Mouse (Mus musculus): ENCODE data around the gene Casz1. TPM values are rescaled to one million over a fixed set of nuclear protein-coding genes. Genes with fewer than 3 reads are reported as not detected.

Gene Casz1
- polyA plus RNA-seq (2016; fragmentation: Nextera tagmentation; extraction: Ambion mirVana): 2.9 and 6.3 TPM in 2 replicates

- H3K4me1 ChIP-seq: peaks cover 75% of the 10 kb centered on the region
- H3K36me3 ChIP-seq: no peaks in the 10 kb centered on the region
- no peaks in the 10 kb centered on the region for H3K9me3 ChIP-seq (replicated peaks)
- peak; percentile 94 for DNase-seq (ENCODE audit: low spot score)
- H3K27ac ChIP-seq (replicated peaks): peak within 1 kb of the TSS; percentile 73
- peaks cover 100% of the 10 kb centered on the region for H3K27me3 ChIP-seq (ENCODE audit: low read depth, poor library complexity, severe bottlenecking)
- peak within 1 kb of the TSS; percentile 74 for H3K4me3 ChIP-seq
- WGBS: 1% methylated on average over 68 of the region's 68 CpGs
These were observed at the start of gene Casz1 for GRCm38 (mm10) chr4:148804137-148804779. Gene Casz1 (plus strand): TSS chr4:148804429.

- Histone ChIP-seq H3K27ac (replicated peaks) (no peak overlapping the region), H3K27me3 (ENCODE audit: low read depth, poor library complexity, severe bottlenecking) (0 out of 2 replicates have a peak, but pooled peaks cover 8% of the 10 kb centered on the region), H3K9me3 (replicated peaks) (no peaks in the 10 kb centered on the region), H3K4me1 (peaks cover 8% of the 10 kb centered on the region; the same call in 1 of the 2 replicates), H3K4me3 (no peak overlapping the region), H3K36me3 (no peaks in the 10 kb centered on the region)
- DNase-seq (ENCODE audit: low spot score): no peak
- 42% methylated on average over 4 of the region's 4 CpGs for WGBS
These were observed 45.4 kb upstream of the Casz1 start for GRCm38 (mm10) chr4:148758863-148759262.

- Histone ChIP-seq H3K4me1 (peaks cover 4% of the 10 kb centered on the region; the same call in 1 of the 2 replicates), H3K36me3 (no peaks in the 10 kb centered on the region), H3K4me3 (no peak overlapping the region), H3K27me3 (ENCODE audit: low read depth, poor library complexity, severe bottlenecking) (no peaks in the 10 kb centered on the region), H3K9me3 (replicated peaks) (no peaks in the 10 kb centered on the region), H3K27ac (replicated peaks) (no peak overlapping the region)
- DNase-seq (ENCODE audit: low spot score): no peak
- 89% methylated on average over 7 of the region's 7 CpGs for WGBS
These were observed 44.1 kb upstream of the Casz1 start for GRCm38 (mm10) chr4:148760152-148760551.

GRCm38 (mm10) chr4:148766021-148766775, 38.0 kb upstream of the Casz1 start:
- WGBS: 78% methylated on average over 21 of the region's 21 CpGs
- Histone ChIP-seq H3K27ac (replicated peaks) (no peak overlapping the region; the same call in 1 of the 2 replicates), H3K27me3 (ENCODE audit: low read depth, poor library complexity, severe bottlenecking) (peaks cover 49% of the 10 kb centered on the region), H3K4me3 (no peak overlapping the region), H3K4me1 (peaks cover 41% of the 10 kb centered on the region), H3K36me3 (no peaks in the 10 kb centered on the region), H3K9me3 (replicated peaks) (no peaks in the 10 kb centered on the region)
- DNase-seq (ENCODE audit: low spot score): no peak

GRCm38 (mm10) chr4:148767655-148768305, 36.4 kb upstream of the Casz1 start:
- 53% methylated on average over 8 of the region's 8 CpGs for WGBS
- no peak overlapping the region for H3K4me3 ChIP-seq
- no peaks in the 10 kb centered on the region for H3K36me3 ChIP-seq
- no peaks in the 10 kb centered on the region for H3K9me3 ChIP-seq (replicated peaks)
- no peak for DNase-seq (ENCODE audit: low spot score)
- H3K27ac ChIP-seq (replicated peaks): no peak overlapping the region
- H3K4me1 ChIP-seq: peaks cover 50% of the 10 kb centered on the region
- H3K27me3 ChIP-seq (ENCODE audit: low read depth, poor library complexity, severe bottlenecking): peaks cover 65% of the 10 kb centered on the region

GRCm38 (mm10) chr4:148768649-148769048, 35.6 kb upstream of the Casz1 start:
- no peaks in the 10 kb centered on the region for H3K9me3 ChIP-seq (replicated peaks)
- H3K4me1 ChIP-seq: peaks cover 50% of the 10 kb centered on the region
- H3K27me3 ChIP-seq (ENCODE audit: low read depth, poor library complexity, severe bottlenecking): peaks cover 74% of the 10 kb centered on the region
- H3K4me3 ChIP-seq: no peak overlapping the region
- no peak overlapping the region for H3K27ac ChIP-seq (replicated peaks)
- no peaks in the 10 kb centered on the region for H3K36me3 ChIP-seq
- no peak for DNase-seq (ENCODE audit: low spot score)
- WGBS: 83% methylated on average over 10 of the region's 10 CpGs

GRCm38 (mm10) chr4:148770582-148771408, 33.4 kb upstream of the Casz1 start:
- Histone ChIP-seq H3K27ac (replicated peaks) (peak overlapping the region; percentile 71), H3K27me3 (ENCODE audit: low read depth, poor library complexity, severe bottlenecking) (peaks cover 95% of the 10 kb centered on the region), H3K36me3 (no peaks in the 10 kb centered on the region), H3K4me3 (peak overlapping the region; percentile 37), H3K4me1 (peaks cover 55% of the 10 kb centered on the region), H3K9me3 (replicated peaks) (no peaks in the 10 kb centered on the region)
- DNase-seq (ENCODE audit: low spot score): peak; percentile 65
- 2% methylated on average over 21 of the region's 21 CpGs for WGBS

GRCm38 (mm10) chr4:148771409-148771929, 32.8 kb upstream of the Casz1 start:
- DNase-seq (ENCODE audit: low spot score): peak; percentile 44
- Histone ChIP-seq H3K4me1 (peaks cover 51% of the 10 kb centered on the region), H3K27ac (replicated peaks) (peak overlapping the region; percentile 71), H3K4me3 (peak overlapping the region; percentile 37), H3K36me3 (no peaks in the 10 kb centered on the region), H3K9me3 (replicated peaks) (no peaks in the 10 kb centered on the region), H3K27me3 (ENCODE audit: low read depth, poor library complexity, severe bottlenecking) (peaks cover 98% of the 10 kb centered on the region)
- 2% methylated on average over 14 of the region's 14 CpGs for WGBS

GRCm38 (mm10) chr4:148772658-148773057, 31.6 kb upstream of the Casz1 start:
- Histone ChIP-seq H3K27me3 (ENCODE audit: low read depth, poor library complexity, severe bottlenecking) (peaks cover 99% of the 10 kb centered on the region), H3K36me3 (no peaks in the 10 kb centered on the region), H3K4me1 (peaks cover 42% of the 10 kb centered on the region), H3K4me3 (no peak overlapping the region), H3K27ac (replicated peaks) (no peak overlapping the region), H3K9me3 (replicated peaks) (no peaks in the 10 kb centered on the region)
- WGBS: 83% methylated on average over 6 of the region's 6 CpGs
- no peak for DNase-seq (ENCODE audit: low spot score)

- Histone ChIP-seq H3K4me1 (peaks cover 33% of the 10 kb centered on the region), H3K4me3 (no peak overlapping the region), H3K27me3 (ENCODE audit: low read depth, poor library complexity, severe bottlenecking) (peaks cover 92% of the 10 kb centered on the region), H3K9me3 (replicated peaks) (no peaks in the 10 kb centered on the region), H3K27ac (replicated peaks) (no peak overlapping the region), H3K36me3 (no peaks in the 10 kb centered on the region)
- no peak for DNase-seq (ENCODE audit: low spot score)
- 83% methylated on average over 6 of the region's 6 CpGs for WGBS
These were observed 30.2 kb upstream of the Casz1 start for GRCm38 (mm10) chr4:148774036-148774435.

- no peak for DNase-seq (ENCODE audit: low spot score)
- Histone ChIP-seq H3K4me1 (peaks cover 26% of the 10 kb centered on the region), H3K27ac (replicated peaks) (no peak overlapping the region), H3K9me3 (replicated peaks) (no peaks in the 10 kb centered on the region), H3K36me3 (no peaks in the 10 kb centered on the region), H3K27me3 (ENCODE audit: low read depth, poor library complexity, severe bottlenecking) (peaks cover 85% of the 10 kb centered on the region), H3K4me3 (no peak overlapping the region)
- WGBS: 65% methylated on average over 10 of the region's 10 CpGs
These were observed 28.6 kb upstream of the Casz1 start for GRCm38 (mm10) chr4:148775476-148776269.
